Mouse (Mus musculus): ENCODE results near the gene Aff4. TPM values are rescaled to one million over a fixed set of nuclear protein-coding genes. Genes with fewer than 3 reads are reported as not detected.

Gene Aff4
- polyA plus RNA-seq, 1 experiment, result 18.7 TPM

- H3K4me1 ChIP-seq (ENCODE audit: control insufficient read depth, insufficient read depth, low read length), result peaks cover 3% of the 10 kb centered on the region; the same call in 1 of the 2 replicates
Observed at GRCm38 (mm10) chr11:53358504-53359155, 8.0 kb downstream of the Aff4 start.

GRCm38 (mm10) chr11:53367032-53367431 lies 16.4 kb downstream of the Aff4 start:
- no peak for DNase-seq
- no peaks in the 10 kb centered on the region for H3K4me1 ChIP-seq (ENCODE audit: control insufficient read depth, insufficient read depth, low read length)
- H3K27ac ChIP-seq (ENCODE audit: insufficient read depth, low read depth, low read length), result no peak overlapping the region
- peaks cover 1% of the 10 kb centered on the region; the same call in 1 of the 2 replicates for H3K36me3 ChIP-seq (ENCODE audit: control insufficient read depth, insufficient read depth, low read length)
- WGBS, result 48% methylated on average over 2 of the region's 2 CpGs
- TF ChIP-seq POLR2A (IDR thresholded peaks at IDR 0.05; ENCODE audit: low read depth, low read length), result no peak
- TF ChIP-seq CTCF (conservative IDR thresholded peaks at IDR 0.05; ENCODE audit: insufficient read depth, insufficient read length, low read depth, low read length), result no peak
- H3K27me3 ChIP-seq (replicated peaks; ENCODE audit: control insufficient read depth, insufficient read depth, low read length), result no peaks in the 10 kb centered on the region
- no peak overlapping the region for H3K4me3 ChIP-seq (ENCODE audit: insufficient read depth, low read depth, low read length)

More at GRCm38 (mm10) chr11:53358504-53359155, 8.0 kb downstream of the Aff4 start:
- no peaks in the 10 kb centered on the region for H3K36me3 ChIP-seq (ENCODE audit: control insufficient read depth, insufficient read depth, low read length)
- no peak overlapping the region for H3K27ac ChIP-seq (ENCODE audit: insufficient read depth, low read depth, low read length)
- TF ChIP-seq CTCF (conservative IDR thresholded peaks at IDR 0.05; ENCODE audit: insufficient read depth, insufficient read length, low read depth, low read length) (no peak), POLR2A (IDR thresholded peaks at IDR 0.05; ENCODE audit: low read depth, low read length) (no peak)
- 45% methylated on average over 5 of the region's 5 CpGs for WGBS
- no peak overlapping the region for H3K4me3 ChIP-seq (ENCODE audit: insufficient read depth, low read depth, low read length)
- no peaks in the 10 kb centered on the region for H3K27me3 ChIP-seq (replicated peaks; ENCODE audit: control insufficient read depth, insufficient read depth, low read length)
- peak; percentile 24 for DNase-seq

GRCm38 (mm10) chr11:53378918-53379317 lies 28.3 kb downstream of the Aff4 start:
- no peak overlapping the region for H3K4me3 ChIP-seq (ENCODE audit: insufficient read depth, low read depth, low read length)
- TF ChIP-seq CTCF (conservative IDR thresholded peaks at IDR 0.05; ENCODE audit: insufficient read depth, insufficient read length, low read depth, low read length), result no peak
- TF ChIP-seq POLR2A (IDR thresholded peaks at IDR 0.05; ENCODE audit: low read depth, low read length), result no peak
- no peaks in the 10 kb centered on the region for H3K4me1 ChIP-seq (ENCODE audit: control insufficient read depth, insufficient read depth, low read length)
- no peak for DNase-seq
- H3K27ac ChIP-seq (ENCODE audit: insufficient read depth, low read depth, low read length), result no peak overlapping the region
- H3K27me3 ChIP-seq (replicated peaks; ENCODE audit: control insufficient read depth, insufficient read depth, low read length), result no peaks in the 10 kb centered on the region
- H3K36me3 ChIP-seq (ENCODE audit: control insufficient read depth, insufficient read depth, low read length), result no peaks in the 10 kb centered on the region; the same call in 1 of the 2 replicates
- WGBS, result 87% methylated on average over 1 of the region's 1 CpGs

- no peak for TF ChIP-seq CTCF (conservative IDR thresholded peaks at IDR 0.05; ENCODE audit: insufficient read depth, insufficient read length, low read depth, low read length)
- TF ChIP-seq POLR2A (IDR thresholded peaks at IDR 0.05; ENCODE audit: low read depth, low read length), result no peak
- Histone ChIP-seq H3K27me3 (replicated peaks; ENCODE audit: control insufficient read depth, insufficient read depth, low read length) (no peaks in the 10 kb centered on the region), H3K36me3 (ENCODE audit: control insufficient read depth, insufficient read depth, low read length) (no peaks in the 10 kb centered on the region), H3K4me1 (ENCODE audit: control insufficient read depth, insufficient read depth, low read length) (no peaks in the 10 kb centered on the region), H3K4me3 (ENCODE audit: insufficient read depth, low read depth, low read length) (no peak overlapping the region), H3K27ac (ENCODE audit: insufficient read depth, low read depth, low read length) (no peak overlapping the region)
- WGBS, result 86% methylated on average over 2 of the region's 2 CpGs
- DNase-seq, result no peak
Observed at GRCm38 (mm10) chr11:53383758-53384428, 33.3 kb downstream of the Aff4 start.

GRCm38 (mm10) chr11:53393856-53394255 lies 43.2 kb downstream of the Aff4 start:
- WGBS, result 47% methylated on average over 1 of the region's 1 CpGs
- Histone ChIP-seq H3K27ac (ENCODE audit: insufficient read depth, low read depth, low read length) (no peak overlapping the region; the same call in 1 of the 2 replicates), H3K36me3 (ENCODE audit: control insufficient read depth, insufficient read depth, low read length) (peaks cover 5% of the 10 kb centered on the region), H3K4me1 (ENCODE audit: control insufficient read depth, insufficient read depth, low read length) (no peaks in the 10 kb centered on the region; the same call in 1 of the 2 replicates), H3K4me3 (ENCODE audit: insufficient read depth, low read depth, low read length) (no peak overlapping the region), H3K27me3 (replicated peaks; ENCODE audit: control insufficient read depth, insufficient read depth, low read length) (no peaks in the 10 kb centered on the region)
- DNase-seq, result peak; percentile 34
- no peak for TF ChIP-seq CTCF (conservative IDR thresholded peaks at IDR 0.05; ENCODE audit: insufficient read depth, insufficient read length, low read depth, low read length)
- TF ChIP-seq POLR2A (IDR thresholded peaks at IDR 0.05; ENCODE audit: low read depth, low read length), result no peak

GRCm38 (mm10) chr11:53403638-53404037 lies 53.0 kb downstream of the Aff4 start:
- 92% methylated on average over 1 of the region's 1 CpGs for WGBS
- Histone ChIP-seq H3K4me1 (ENCODE audit: control insufficient read depth, insufficient read depth, low read length) (no peaks in the 10 kb centered on the region), H3K4me3 (ENCODE audit: insufficient read depth, low read depth, low read length) (no peak overlapping the region), H3K36me3 (ENCODE audit: control insufficient read depth, insufficient read depth, low read length) (peaks cover 18% of the 10 kb centered on the region), H3K27me3 (replicated peaks; ENCODE audit: control insufficient read depth, insufficient read depth, low read length) (no peaks in the 10 kb centered on the region), H3K27ac (ENCODE audit: insufficient read depth, low read depth, low read length) (no peak overlapping the region)
- no peak for DNase-seq
- TF ChIP-seq CTCF (conservative IDR thresholded peaks at IDR 0.05; ENCODE audit: insufficient read depth, insufficient read length, low read depth, low read length) (no peak), POLR2A (IDR thresholded peaks at IDR 0.05; ENCODE audit: low read depth, low read length) (no peak)

- peaks cover 34% of the 10 kb centered on the region for H3K36me3 ChIP-seq (ENCODE audit: control insufficient read depth, insufficient read depth, low read length)
- TF ChIP-seq POLR2A (IDR thresholded peaks at IDR 0.05; ENCODE audit: low read depth, low read length), result no peak
- peak; percentile 42; the same call in 1 of the 2 replicates for TF ChIP-seq CTCF (conservative IDR thresholded peaks at IDR 0.05; ENCODE audit: insufficient read depth, insufficient read length, low read depth, low read length)
- no peaks in the 10 kb centered on the region for H3K4me1 ChIP-seq (ENCODE audit: control insufficient read depth, insufficient read depth, low read length)
- no peak overlapping the region for H3K4me3 ChIP-seq (ENCODE audit: insufficient read depth, low read depth, low read length)
- no peaks in the 10 kb centered on the region for H3K27me3 ChIP-seq (replicated peaks; ENCODE audit: control insufficient read depth, insufficient read depth, low read length)
- H3K27ac ChIP-seq (ENCODE audit: insufficient read depth, low read depth, low read length), result no peak overlapping the region
- peak; percentile 20 for DNase-seq
Observed at GRCm38 (mm10) chr11:53411738-53412137, 61.1 kb downstream of the Aff4 start.

Data from kidney, adult 2 months (tissue).